Mouse (Mus musculus): ENCODE data around the gene Galr2.

- TF ChIP-seq CTCF (IDR thresholded peaks at IDR 0.05; ENCODE audit: control insufficient read depth, insufficient read depth, insufficient read length) (no peak), MAX (IDR thresholded peaks at IDR 0.05) (no peak), MYOD1 (IDR thresholded peaks at IDR 0.05; ENCODE audit: control insufficient read depth, insufficient read length, low read depth) (no peak), MYOG (IDR thresholded peaks at IDR 0.05; ENCODE audit: control insufficient read depth, extremely low read depth, insufficient read length) (no peak), USF1 (IDR thresholded peaks at IDR 0.05; ENCODE audit: low read depth) (no peak), FOSL1 (IDR thresholded peaks at IDR 0.05; ENCODE audit: insufficient read depth, low read length, poor library complexity, severe bottlenecking) (no peak), CEBPB (IDR thresholded peaks at IDR 0.05; ENCODE audit: low read depth) (no peak)
These were observed 35.1 kb upstream of the Galr2 start for GRCm38 (mm10) chr11:116245616-116246015.
